In the genomic region with DNA sequence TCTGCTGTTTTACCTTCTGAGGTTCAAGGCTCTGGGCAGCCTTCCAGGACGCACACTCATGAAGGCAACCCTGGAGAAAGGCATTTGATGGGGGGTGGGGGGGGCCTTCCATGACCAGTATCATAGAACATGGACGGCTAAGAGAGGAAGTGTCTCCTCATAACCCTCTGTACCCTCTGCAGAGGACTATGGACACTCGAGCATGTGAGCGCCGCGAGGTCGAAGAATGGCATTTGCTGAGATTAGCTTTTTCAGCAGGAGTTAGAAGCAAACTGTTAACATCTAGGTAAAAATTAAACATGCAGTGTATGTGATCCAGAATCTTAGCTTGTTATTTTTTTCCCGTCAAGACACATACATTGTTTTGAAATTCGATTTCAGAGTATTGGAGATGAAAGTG, we compare ENCODE assay signal across 16 mouse cellular contexts.
"Had no signal": no experiment of that assay in that cellular context is flagged by ENCODE, and none has a peak within 500 bp of the region (broad histone marks: within the 10 kb centered on the region; RNA-seq: fewer than 3 reads in every experiment).

No protein-coding gene starts in this region.

- ATAC-seq: intestine, embryonic 16.5 days; liver, postnatal 0 days; midbrain, embryonic 16.5 days had no signal

- DNase-seq: layer of hippocampus, adult 9-11 months; liver; liver, embryonic 13.5 days; liver, postnatal 0 days; lung, postnatal 14 days; right cerebral cortex, adult 18-20 months; right cerebral cortex, postnatal 25 days; thymus, postnatal 14 days had no signal

- H3K4me1 ChIP-seq: liver, embryonic 13.5 days; lung, embryonic 15.5 days; megakaryocyte, embryonic 14.5 days; midbrain, embryonic 12.5 days; neural tube, embryonic 15.5 days had no signal

- H3K4me2 ChIP-seq: limb, embryonic 12.5 days; liver, embryonic 13.5 days; lung, embryonic 15.5 days; midbrain, embryonic 12.5 days; neural tube, embryonic 15.5 days had no signal

- H3K27ac ChIP-seq: limb, embryonic 12.5 days; liver, embryonic 13.5 days; lung, embryonic 15.5 days; macrophage; midbrain, embryonic 12.5 days; neural tube, embryonic 15.5 days had no signal

- H3K9me3 ChIP-seq: limb, embryonic 12.5 days; liver, embryonic 13.5 days; lung, embryonic 15.5 days; midbrain, embryonic 12.5 days; neural tube, embryonic 15.5 days had no signal

- H3K36me3 ChIP-seq: limb, embryonic 12.5 days; liver, embryonic 13.5 days; lung, embryonic 15.5 days; midbrain, embryonic 12.5 days; neural tube, embryonic 15.5 days had no signal

- H3K9ac ChIP-seq: limb, embryonic 12.5 days; liver, embryonic 13.5 days; liver, postnatal 0 days; lung, embryonic 15.5 days; midbrain, embryonic 12.5 days; neural tube, embryonic 15.5 days had no signal

- H3K27me3 ChIP-seq: limb, embryonic 12.5 days; liver, embryonic 13.5 days; lung, embryonic 15.5 days; megakaryocyte, embryonic 14.5 days; midbrain, embryonic 12.5 days; neural tube, embryonic 15.5 days had no signal

- H3K4me3 ChIP-seq: limb, embryonic 12.5 days; liver, embryonic 13.5 days; lung, embryonic 15.5 days; megakaryocyte, embryonic 14.5 days; midbrain, embryonic 12.5 days; neural tube, embryonic 15.5 days had no signal
